Mouse (Mus musculus): ENCODE data around the gene Masp1. TPM values are rescaled to one million over a fixed set of nuclear protein-coding genes. Genes with fewer than 3 reads are reported as not detected.
A peak's percentile ranks its signal among the peaks of the same experiment; 100 is the strongest.

Masp1 gene
- polyA plus RNA-seq, 1 experiment from 2014 or later: 4.0 TPM

- ATAC-seq (ENCODE audit: low read depth): peak; percentile 48; the same call in 1 of the 2 replicates
- no peaks in the 10 kb centered on the region for H3K36me3 ChIP-seq (ENCODE audit: control insufficient read depth, insufficient read depth, low read length)
- no peak overlapping the region for H3K4me3 ChIP-seq (ENCODE audit: low read length)
- no peak overlapping the region for H3K4me2 ChIP-seq (ENCODE audit: low read depth, low read length)
- H3K27ac ChIP-seq (ENCODE audit: low read length): no peak overlapping the region
- no peaks in the 10 kb centered on the region for H3K27me3 ChIP-seq (ENCODE audit: control insufficient read depth, insufficient read depth, low read depth, low read length)
- peaks cover 15% of the 10 kb centered on the region; the same call in 1 of the 2 replicates for H3K4me1 ChIP-seq (replicated peaks; ENCODE audit: control insufficient read depth, insufficient read depth, low read length)
- no peaks in the 10 kb centered on the region for H3K9me3 ChIP-seq (ENCODE audit: control insufficient read depth, low read length)
- 16% methylated on average over 4 of the region's 4 CpGs for WGBS
- H3K9ac ChIP-seq (ENCODE audit: low read length): no peak overlapping the region
These were observed 119.2 kb downstream of the Masp1 start for GRCm38 (mm10) chr16:23401463-23401862.

Other genes with a start within 250 kb of the Masp1 start
- not detected in 2 replicates for gene Rtp1, start 91.7 kb downstream of the Masp1 start, polyA plus RNA-seq (2015; fragmentation: Nextera tagmentation; extraction: Ambion mirVana)
- 8.0 and 10.3 TPM in 2 replicates for gene Rtp4, start 524 bp downstream of the Masp1 start, polyA plus RNA-seq (2015; fragmentation: Nextera tagmentation; extraction: Ambion mirVana)